Mouse (Mus musculus): Measurements from ENCODE around the gene Iqschfp.

- TF ChIP-seq CTCF (IDR thresholded peaks at IDR 0.05; ENCODE audit: insufficient read depth, low read depth, low read length) (no peak), POLR2A (IDR thresholded peaks at IDR 0.05; ENCODE audit: insufficient read depth, low read depth, low read length) (no peak)
These were observed 691.9 kb downstream of the Iqschfp start for GRCm38 (mm10) chr3:68583771-68584511.
